Mouse (Mus musculus) urinary bladder, postnatal 4 days (tissue): Measurements from ENCODE around the gene Gtf2a1.
"Not testable (repeated sequence)": the region's sequence is repeated elsewhere in the genome, so short reads cannot be mapped to it uniquely, and the experiment has no call there.

Experiments used
- DNase-seq, 2 experiments: peaks; one replicate each; pipeline ENCODE4 v3.0.0; 2021 to 2022; ENCODE audit warnings: low spot score in 2 of 2

Gtf2a1 gene

GRCm38 (mm10) chr12:91581204-91582070, 8.8 kb downstream of the Gtf2a1 start:
- no peak for DNase-seq

- DNase-seq: no peak
These were observed 10.6 kb downstream of the Gtf2a1 start for GRCm38 (mm10) chr12:91579665-91580064.

GRCm38 (mm10) chr12:91571708-91572107, 18.6 kb downstream of the Gtf2a1 start:
- no peak for DNase-seq

GRCm38 (mm10) chr12:91569255-91569654, 21.0 kb downstream of the Gtf2a1 start:
- no peak for DNase-seq

- no peak for DNase-seq
These were observed 23.1 kb downstream of the Gtf2a1 start for GRCm38 (mm10) chr12:91567145-91567544.

DNA sequence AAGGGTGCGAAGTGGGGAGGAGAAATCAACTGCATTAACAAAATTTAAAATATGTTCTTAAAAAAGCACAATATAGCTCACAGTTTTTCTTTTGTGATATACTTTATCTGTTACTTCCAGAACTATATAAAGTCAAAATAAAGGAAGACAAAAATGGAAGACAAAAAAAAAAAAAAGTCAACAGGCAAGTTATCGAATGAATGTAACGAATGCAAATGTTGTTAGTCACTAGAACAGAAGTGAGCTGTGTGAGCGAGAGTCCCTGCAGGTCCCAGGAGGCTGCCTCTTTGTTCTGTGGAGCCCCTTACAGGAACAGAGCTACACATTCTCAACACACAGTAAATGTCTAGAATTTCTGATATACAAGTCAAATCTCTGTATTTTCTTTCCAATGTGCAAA, 32.1 kb downstream of the Gtf2a1 start:
- not testable (repeated sequence) for DNase-seq

DNA sequence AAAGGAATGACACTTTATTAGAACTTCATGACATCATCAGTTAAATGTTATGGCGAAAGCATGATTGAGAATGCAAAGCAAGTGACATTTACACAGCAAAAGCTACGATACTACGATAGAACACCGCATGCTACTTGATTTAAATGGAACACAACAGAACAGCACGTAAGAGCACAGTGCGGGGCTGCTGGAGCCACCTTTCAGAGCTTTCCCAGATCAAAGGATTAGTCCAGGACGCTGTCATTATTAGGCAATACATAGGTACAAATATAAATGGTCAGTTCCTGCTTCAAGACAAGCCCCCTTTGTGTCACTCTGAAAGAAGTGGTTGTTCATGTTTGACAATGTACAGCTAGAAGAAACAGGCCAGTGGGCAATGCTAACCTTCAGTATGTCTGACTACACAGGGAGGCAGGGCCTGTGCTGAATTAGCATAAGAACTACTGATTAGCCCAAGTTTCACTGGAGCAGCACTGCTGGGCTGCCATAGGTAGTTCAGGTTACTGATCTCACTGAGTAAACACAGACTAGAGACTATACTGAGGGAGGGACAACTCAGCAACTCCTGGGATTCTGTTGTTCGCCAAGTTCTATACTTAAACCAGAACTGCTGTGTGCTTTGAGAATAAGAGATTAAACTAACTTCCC, 32.8 kb downstream of the Gtf2a1 start:
- DNase-seq: not testable (repeated sequence)

- DNase-seq: peak; percentile 49 to 66
These were observed 38.3 kb downstream of the Gtf2a1 start for GRCm38 (mm10) chr12:91551773-91552526.

- no peak for DNase-seq
These were observed 40.8 kb downstream of the Gtf2a1 start for GRCm38 (mm10) chr12:91549471-91549870.

DNA sequence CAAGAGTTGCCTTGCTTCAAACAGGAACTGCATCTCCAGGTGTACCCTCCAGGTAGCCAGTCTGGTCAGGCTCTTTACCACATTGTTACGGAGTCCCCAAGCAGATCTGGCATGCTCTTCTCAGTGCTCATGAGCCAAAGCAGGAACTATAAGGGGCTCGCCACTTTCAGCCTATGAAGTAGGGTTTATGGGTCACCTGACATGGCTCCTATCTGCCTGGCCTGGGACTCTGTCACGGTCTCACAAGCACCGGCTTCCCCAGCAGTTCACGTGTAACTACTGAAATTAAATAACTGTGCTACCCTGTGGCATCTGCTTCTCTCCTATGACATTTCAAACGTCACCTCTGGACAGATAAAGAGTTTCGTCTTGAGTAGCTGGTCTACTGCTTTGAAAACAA, 50.1 kb downstream of the Gtf2a1 start:
- no peak for DNase-seq

GRCm38 (mm10) chr12:91534514-91534913, 55.8 kb downstream of the Gtf2a1 start:
- no peak for DNase-seq

GRCm38 (mm10) chr12:91523626-91524025, 66.7 kb downstream of the Gtf2a1 start:
- DNase-seq: no peak

GRCm38 (mm10) chr12:91517808-91518207, 72.5 kb downstream of the Gtf2a1 start:
- no peak for DNase-seq

DNA sequence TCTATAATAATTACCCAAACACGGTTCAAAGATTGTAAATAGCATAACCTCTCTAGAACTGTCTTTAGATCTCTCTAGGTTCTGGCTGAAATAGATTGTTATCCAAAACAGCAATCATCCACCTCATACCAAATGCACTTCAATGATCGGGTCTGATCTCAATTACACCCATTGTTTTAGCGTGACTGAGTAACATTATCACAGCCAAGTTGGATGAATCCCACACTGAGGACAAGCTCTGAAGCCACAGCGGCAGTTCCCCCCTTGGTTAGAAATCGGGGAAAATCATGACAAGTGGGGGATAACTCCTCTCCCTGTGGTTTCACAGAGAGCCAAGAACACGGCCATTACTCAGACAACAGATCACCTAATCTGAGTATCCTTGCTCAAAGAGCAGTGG, 76.3 kb downstream of the Gtf2a1 start:
- DNase-seq: no peak

DNA sequence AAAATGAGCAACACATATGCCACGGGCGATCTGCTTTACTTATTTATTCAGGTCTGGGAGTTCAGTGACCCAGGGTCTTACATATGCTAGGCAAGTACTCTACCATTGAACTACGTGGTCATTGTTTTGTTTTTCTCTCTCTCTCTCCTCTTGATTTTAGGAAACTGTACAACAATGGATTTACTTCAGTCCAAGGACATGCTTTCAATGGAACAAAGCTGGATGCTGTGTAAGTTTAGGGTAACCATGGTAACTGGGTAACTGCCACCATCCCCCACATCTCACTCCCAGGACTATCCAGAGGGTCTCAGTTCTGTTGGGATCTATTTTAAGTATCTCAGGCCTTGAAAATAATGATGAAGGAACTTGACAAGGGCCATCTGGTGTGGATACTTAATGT, 78.5 kb downstream of the Gtf2a1 start:
- no peak for DNase-seq
